Mouse (Mus musculus) heart, embryonic 15.5 days (tissue): Measurements from ENCODE around the gene Ccdc159. TPM values are rescaled to one million over a fixed set of nuclear protein-coding genes. Genes with fewer than 3 reads are reported as not detected.
A peak's percentile ranks its signal among the peaks of the same experiment; 100 is the strongest.

Source experiments
- ATAC-seq: fragments of 200-750 bp; cut with Nextera tagmentation; replicated peaks from 2 replicates; pipeline ENCODE4 v1.8.0; 2017; ENCODE audit warnings: low read depth, moderate TSS enrichment; ENCODE audit not compliant: insufficient number of reproducible peaks, insufficient read depth, low FRiP score
- H3K27ac ChIP-seq: fragments of 300-500 bp; sonication (generic); 2 replicates; pipeline ENCODE4 v1.5.1; 2015; ENCODE audit warnings: mild to moderate bottlenecking, inconsistent platforms
- H3K27me3 ChIP-seq: fragments of 300-500 bp; sonication (generic); 2 replicates; pipeline ENCODE4 v1.6.1; 2015; ENCODE audit warnings: inconsistent platforms
- H3K36me3 ChIP-seq: fragments of 300-500 bp; sonication (generic); 2 replicates; pipeline ENCODE4 v1.6.1; 2015; ENCODE audit warnings: mild to moderate bottlenecking, inconsistent platforms
- H3K4me1 ChIP-seq: fragments of 300-500 bp; sonication (generic); replicated peaks from 2 replicates; pipeline ENCODE4 v1.6.1; 2015; ENCODE audit warnings: inconsistent platforms
- H3K4me2 ChIP-seq: fragments of 300-500 bp; sonication (generic); 2 replicates; pipeline ENCODE4 v1.6.1; 2015; ENCODE audit warnings: inconsistent platforms, mild to moderate bottlenecking, moderate library complexity
- H3K4me3 ChIP-seq: fragments of 300-500 bp; sonication (generic); 2 replicates; pipeline ENCODE4 v1.5.1; 2015; ENCODE audit warnings: mild to moderate bottlenecking, inconsistent platforms
- H3K9ac ChIP-seq: fragments of 300-500 bp; sonication (generic); 2 replicates; pipeline ENCODE4 v1.6.1; 2015; ENCODE audit warnings: mild to moderate bottlenecking, inconsistent platforms
- H3K9me3 ChIP-seq: fragments of 300-500 bp; sonication (generic); replicated peaks from 2 replicates; pipeline ENCODE4 v1.6.1; 2016; ENCODE audit warnings: inconsistent platforms
- WGBS: fragments of 180-500 bp; shearing (Covaris S2); methylation state at CpG from one replicate; pipeline ENCODE4 v1.1.7; 2015; ENCODE audit warnings: mixed read lengths; 5-methylcytosine and 5-hydroxymethylcytosine counted together
- polyA plus RNA-seq: library from polyadenylated mRNA; unstranded; fragments of >200 nt; fragmentation: Nextera tagmentation; extraction: Ambion mirVana; gene quantifications from 2 replicates; pipeline ENCODE4 v1.2.1, GENCODE M21; 2015

The Ccdc159 gene
- polyA plus RNA-seq, 1 experiment from 2014 or later, result 2.7 TPM

DNA sequence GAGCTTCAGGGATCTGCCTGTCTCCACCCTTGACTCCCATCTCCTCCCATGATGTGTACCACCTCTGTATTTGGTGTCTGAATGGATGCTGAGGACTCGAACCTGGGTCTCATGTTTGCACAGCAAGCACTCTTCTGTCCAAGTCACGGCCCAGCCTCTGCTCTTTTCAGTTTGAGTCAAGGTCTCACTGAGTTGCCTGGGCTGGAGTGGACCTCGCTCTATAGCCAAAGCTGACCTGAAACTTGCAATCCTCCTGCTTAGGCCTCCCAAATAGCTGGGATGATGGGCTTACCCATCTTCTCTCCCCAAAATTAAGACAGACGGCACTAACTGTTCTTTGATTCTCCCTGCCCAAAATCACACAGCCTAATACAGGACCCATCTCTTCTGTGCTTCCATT, 4.2 kb upstream of the Ccdc159 start:
- peaks cover 40% of the 10 kb centered on the region for H3K4me1 ChIP-seq
- WGBS, result 87% methylated on average over 4 of the region's 4 CpGs
- ATAC-seq, result no peak
- no peaks in the 10 kb centered on the region for H3K9me3 ChIP-seq
- no peaks in the 10 kb centered on the region for H3K36me3 ChIP-seq
- peak overlapping the region; percentile 82 for H3K27ac ChIP-seq
- no peak overlapping the region for H3K9ac ChIP-seq
- H3K27me3 ChIP-seq, result no peaks in the 10 kb centered on the region
- H3K4me3 ChIP-seq, result no peak overlapping the region
- no peak overlapping the region for H3K4me2 ChIP-seq

DNA sequence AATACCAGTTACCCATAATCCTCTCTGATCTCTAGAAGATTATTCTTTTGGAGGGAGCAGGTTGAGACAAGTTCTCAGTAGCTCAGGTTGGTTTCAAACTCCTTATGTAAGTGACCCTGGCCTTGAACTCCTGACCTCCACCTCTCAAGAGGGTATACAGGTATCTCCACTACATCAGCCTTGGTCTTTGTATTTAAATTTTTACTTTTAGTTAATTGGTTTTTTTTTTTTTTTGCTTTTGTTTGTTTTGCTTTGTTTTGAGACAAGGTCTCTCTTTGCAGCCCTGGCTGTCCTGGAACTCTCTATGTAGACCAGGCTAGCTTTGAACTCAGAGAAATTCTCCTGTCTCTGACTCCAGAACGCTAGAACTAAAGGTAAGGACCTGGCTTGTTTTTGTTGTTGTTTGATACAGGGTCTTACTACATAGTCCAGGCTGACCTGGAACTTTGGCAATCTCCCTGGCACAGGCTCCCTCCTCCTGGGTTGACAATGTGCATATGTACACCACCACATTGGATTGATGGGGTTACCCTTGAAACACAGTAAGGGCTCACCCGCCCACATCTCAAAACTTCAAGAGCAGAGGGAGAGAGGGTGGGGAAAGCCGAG, 3.7 kb upstream of the Ccdc159 start:
- H3K27ac ChIP-seq, result peak overlapping the region; percentile 82
- 25% methylated on average over 3 of the region's 3 CpGs for WGBS
- no peak overlapping the region for H3K9ac ChIP-seq
- no peaks in the 10 kb centered on the region for H3K36me3 ChIP-seq
- no peaks in the 10 kb centered on the region for H3K27me3 ChIP-seq
- no peak overlapping the region for H3K4me3 ChIP-seq
- no peaks in the 10 kb centered on the region for H3K9me3 ChIP-seq
- no peak for ATAC-seq
- no peak overlapping the region; the same call in 1 of the 2 replicates for H3K4me2 ChIP-seq
- peaks cover 34% of the 10 kb centered on the region for H3K4me1 ChIP-seq

DNA sequence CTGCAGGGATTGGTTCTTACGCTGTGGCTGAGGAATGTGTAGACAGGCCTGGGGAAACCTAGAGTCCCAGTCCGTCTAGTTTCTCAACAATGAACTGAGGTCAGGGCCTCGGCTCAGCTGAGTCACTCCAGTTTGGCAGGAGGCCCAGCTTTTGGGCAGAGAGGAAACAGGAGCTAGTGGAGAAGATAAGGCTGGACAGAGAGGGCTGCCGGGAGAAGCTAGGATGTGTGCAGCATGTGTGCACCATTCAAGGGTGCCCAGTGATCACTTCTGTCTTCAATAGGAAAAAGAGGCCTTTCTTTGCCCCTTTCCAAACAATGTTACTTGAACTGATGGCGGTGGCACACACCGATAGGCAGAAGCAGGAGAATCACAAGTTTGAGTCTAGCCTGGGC, 3.2 kb upstream of the Ccdc159 start:
- peak; percentile 88 for ATAC-seq
- Histone ChIP-seq H3K4me2 (no peak overlapping the region; the same call in 1 of the 2 replicates), H3K4me1 (peaks cover 34% of the 10 kb centered on the region), H3K27me3 (no peaks in the 10 kb centered on the region), H3K4me3 (no peak overlapping the region), H3K9ac (no peak overlapping the region), H3K9me3 (no peaks in the 10 kb centered on the region), H3K36me3 (no peaks in the 10 kb centered on the region), H3K27ac (peak overlapping the region; percentile 82)
- 29% methylated on average over 6 of the region's 6 CpGs for WGBS

- Histone ChIP-seq H3K9me3 (no peaks in the 10 kb centered on the region), H3K36me3 (no peaks in the 10 kb centered on the region), H3K9ac (no peak overlapping the region), H3K4me1 (peaks cover 34% of the 10 kb centered on the region), H3K4me2 (no peak overlapping the region), H3K27me3 (no peaks in the 10 kb centered on the region), H3K4me3 (no peak overlapping the region), H3K27ac (no peak overlapping the region)
- 90% methylated on average over 3 of the region's 3 CpGs for WGBS
- ATAC-seq, result no peak
These were observed 2.2 kb upstream of the Ccdc159 start for GRCm38 (mm10) chr9:21925034-21925433.

- WGBS, result 96% methylated on average over 1 of the region's 1 CpGs
- Histone ChIP-seq H3K9me3 (no peaks in the 10 kb centered on the region), H3K36me3 (no peaks in the 10 kb centered on the region), H3K27me3 (no peaks in the 10 kb centered on the region), H3K9ac (no peak overlapping the region), H3K4me2 (no peak overlapping the region), H3K4me1 (peaks cover 34% of the 10 kb centered on the region), H3K4me3 (no peak overlapping the region), H3K27ac (no peak overlapping the region)
- no peak for ATAC-seq
These were observed 1.8 kb upstream of the Ccdc159 start for GRCm38 (mm10) chr9:21925506-21925905.

GRCm38 (mm10) chr9:21926155-21926554, 1.1 kb upstream of the Ccdc159 start:
- Histone ChIP-seq H3K27ac (no peak overlapping the region), H3K4me1 (peaks cover 34% of the 10 kb centered on the region), H3K9ac (0 out of 2 replicates have a peak overlapping the region, but pooled peaks have one; percentile 62), H3K9me3 (no peaks in the 10 kb centered on the region), H3K4me2 (peak overlapping the region; percentile 69), H3K4me3 (peak overlapping the region; percentile 60), H3K36me3 (no peaks in the 10 kb centered on the region), H3K27me3 (no peaks in the 10 kb centered on the region)
- ATAC-seq, result no peak
- 62% methylated on average over 6 of the region's 6 CpGs for WGBS

DNA sequence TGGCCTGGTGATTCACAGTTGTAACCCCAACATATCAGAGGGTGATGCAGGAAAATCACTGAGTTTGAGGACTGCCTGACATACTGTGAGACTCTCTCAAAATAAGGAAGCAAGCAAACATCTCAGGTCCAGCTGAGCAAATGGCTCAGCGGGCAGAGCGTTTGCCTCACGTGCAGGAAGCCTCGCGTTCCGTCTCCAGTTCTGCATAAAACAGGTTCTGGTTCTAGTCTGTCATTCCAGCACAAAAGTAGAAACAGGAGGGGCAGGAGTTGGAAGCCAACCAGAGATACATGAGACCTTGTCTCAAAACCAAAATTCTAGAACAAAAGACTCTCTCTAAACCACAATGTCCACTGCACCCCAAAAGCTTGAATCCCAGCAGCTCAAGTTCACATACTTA, 487 bp upstream of the Ccdc159 start:
- no peak for ATAC-seq
- under 1% methylated on average over 6 of the region's 6 CpGs for WGBS
- H3K27ac ChIP-seq, result peak overlapping the region; percentile 74
- H3K27me3 ChIP-seq, result no peaks in the 10 kb centered on the region
- H3K4me2 ChIP-seq, result peak overlapping the region; percentile 69
- no peaks in the 10 kb centered on the region for H3K36me3 ChIP-seq
- H3K9ac ChIP-seq, result peak overlapping the region; percentile 62
- H3K4me3 ChIP-seq, result peak overlapping the region; percentile 60
- H3K9me3 ChIP-seq, result no peaks in the 10 kb centered on the region
- H3K4me1 ChIP-seq, result peaks cover 34% of the 10 kb centered on the region

- no peak overlapping the region for H3K27ac ChIP-seq
- H3K4me3 ChIP-seq, result no peak overlapping the region
- no peak overlapping the region for H3K4me2 ChIP-seq
- no peak overlapping the region for H3K9ac ChIP-seq
- H3K36me3 ChIP-seq, result no peaks in the 10 kb centered on the region
- no peak for ATAC-seq
- no peaks in the 10 kb centered on the region for H3K27me3 ChIP-seq
- peaks cover 20% of the 10 kb centered on the region for H3K4me1 ChIP-seq
- no peaks in the 10 kb centered on the region for H3K9me3 ChIP-seq
- 89% methylated on average over 3 of the region's 3 CpGs for WGBS
These were observed 1.9 kb downstream of the Ccdc159 start for GRCm38 (mm10) chr9:21929208-21929607.

DNA sequence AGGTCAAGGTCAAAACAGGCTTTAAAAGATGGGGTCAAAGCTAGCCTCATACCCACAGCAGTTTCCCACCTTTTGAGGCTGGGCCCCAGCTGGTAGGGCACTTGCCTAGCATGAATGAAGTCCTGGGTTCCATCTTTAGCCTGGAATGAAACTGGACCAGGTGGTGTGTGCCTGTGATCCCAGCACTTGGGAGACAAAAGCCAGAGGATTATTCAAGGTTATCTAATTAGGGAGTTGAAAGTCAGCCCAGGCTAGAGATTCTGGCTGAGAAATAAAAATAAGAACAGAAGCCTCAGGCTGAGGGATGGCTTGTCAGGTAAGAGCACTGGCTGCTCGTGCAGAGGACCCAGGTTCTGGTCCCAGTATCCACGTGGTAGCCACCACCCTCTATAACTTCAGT, 4.7 kb downstream of the Ccdc159 start:
- Histone ChIP-seq H3K9me3 (no peaks in the 10 kb centered on the region), H3K27me3 (no peaks in the 10 kb centered on the region), H3K36me3 (no peaks in the 10 kb centered on the region), H3K4me3 (no peak overlapping the region), H3K4me2 (no peak overlapping the region), H3K27ac (no peak overlapping the region), H3K4me1 (peaks cover 9% of the 10 kb centered on the region), H3K9ac (no peak overlapping the region)
- ATAC-seq, result no peak
- WGBS, result 61% methylated on average over 2 of the region's 2 CpGs

- H3K9ac ChIP-seq, result no peak overlapping the region
- peaks cover 12% of the 10 kb centered on the region for H3K4me1 ChIP-seq
- 62% methylated on average over 12 of the region's 12 CpGs for WGBS
- H3K36me3 ChIP-seq, result no peaks in the 10 kb centered on the region
- H3K27me3 ChIP-seq, result no peaks in the 10 kb centered on the region
- H3K9me3 ChIP-seq, result no peaks in the 10 kb centered on the region
- H3K4me2 ChIP-seq, result no peak overlapping the region
- no peak for ATAC-seq
- H3K27ac ChIP-seq, result no peak overlapping the region
- H3K4me3 ChIP-seq, result no peak overlapping the region
These were observed 5.3 kb downstream of the Ccdc159 start for GRCm38 (mm10) chr9:21932445-21933137.

DNA sequence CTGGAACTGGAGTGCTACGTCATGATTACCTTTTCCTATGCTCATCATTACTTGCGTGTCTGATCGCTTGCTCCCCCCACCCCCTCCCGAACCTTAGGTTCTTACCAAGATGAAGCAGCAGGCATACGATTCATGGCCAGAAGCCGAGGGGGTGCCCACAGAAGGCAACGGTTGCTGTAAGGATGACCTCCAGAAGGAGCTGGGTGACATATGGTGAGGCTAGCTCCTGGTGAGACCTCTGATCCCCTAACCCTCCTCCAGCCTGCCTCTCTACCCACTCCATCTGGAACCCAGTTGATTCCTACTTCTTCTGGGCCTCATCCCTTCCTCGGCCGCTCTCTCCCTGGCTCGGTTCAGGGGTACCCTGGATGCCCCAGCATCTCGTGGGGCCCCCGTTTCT, 6.8 kb downstream of the Ccdc159 start:
- no peak overlapping the region for H3K27ac ChIP-seq
- 83% methylated on average over 12 of the region's 12 CpGs for WGBS
- H3K4me1 ChIP-seq, result peaks cover 9% of the 10 kb centered on the region
- H3K36me3 ChIP-seq, result no peaks in the 10 kb centered on the region
- H3K27me3 ChIP-seq, result no peaks in the 10 kb centered on the region
- no peak overlapping the region for H3K4me3 ChIP-seq
- no peak for ATAC-seq
- H3K9me3 ChIP-seq, result no peaks in the 10 kb centered on the region
- H3K9ac ChIP-seq, result no peak overlapping the region
- H3K4me2 ChIP-seq, result no peak overlapping the region
